Mouse (Mus musculus): ENCODE measurements around the gene Gm266. TPM values are rescaled to one million over a fixed set of nuclear protein-coding genes. Genes with fewer than 3 reads are reported as not detected.

The Gm266 gene
- 0.80 and 8.4 TPM in 2 replicates for polyA plus RNA-seq (2012; rRNA removed; ENCODE audit: low replicate concordance)

DNA sequence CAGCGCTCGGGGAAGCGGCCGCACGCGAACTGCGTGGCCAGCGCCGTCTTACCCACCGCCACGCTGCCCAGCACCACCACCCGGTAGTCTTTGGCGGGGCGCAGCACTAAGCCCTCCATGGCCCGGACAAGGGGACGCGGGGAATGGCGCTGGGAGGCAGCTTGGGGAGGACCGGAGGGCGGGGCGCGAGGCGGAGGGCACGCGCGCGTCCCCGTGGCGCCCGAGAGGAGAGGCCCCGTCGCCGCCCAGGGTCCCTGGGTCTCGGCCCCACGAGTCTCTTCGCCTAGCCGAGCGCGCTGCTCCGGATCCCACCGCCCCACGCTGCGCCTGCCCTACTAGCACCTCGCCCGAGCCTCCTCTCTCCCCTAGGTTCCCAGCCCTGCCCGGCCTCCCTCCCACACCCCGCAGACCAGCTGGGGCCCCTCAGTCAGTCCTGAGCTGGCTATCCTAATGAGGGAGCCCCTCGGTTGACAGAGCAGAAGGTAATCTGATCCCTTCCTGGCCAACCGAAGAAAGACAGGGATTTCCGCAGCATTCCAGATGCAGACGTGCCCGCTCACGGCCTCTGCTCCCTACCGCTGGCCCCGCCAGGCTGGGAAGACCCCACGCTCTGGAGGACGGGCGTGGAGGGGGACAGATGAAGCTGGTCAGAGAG is at the start of gene Gm266:
TSS of gene Gm266 (minus strand) at position 172 of the 655 bp plus-strand sequence.

DNA sequence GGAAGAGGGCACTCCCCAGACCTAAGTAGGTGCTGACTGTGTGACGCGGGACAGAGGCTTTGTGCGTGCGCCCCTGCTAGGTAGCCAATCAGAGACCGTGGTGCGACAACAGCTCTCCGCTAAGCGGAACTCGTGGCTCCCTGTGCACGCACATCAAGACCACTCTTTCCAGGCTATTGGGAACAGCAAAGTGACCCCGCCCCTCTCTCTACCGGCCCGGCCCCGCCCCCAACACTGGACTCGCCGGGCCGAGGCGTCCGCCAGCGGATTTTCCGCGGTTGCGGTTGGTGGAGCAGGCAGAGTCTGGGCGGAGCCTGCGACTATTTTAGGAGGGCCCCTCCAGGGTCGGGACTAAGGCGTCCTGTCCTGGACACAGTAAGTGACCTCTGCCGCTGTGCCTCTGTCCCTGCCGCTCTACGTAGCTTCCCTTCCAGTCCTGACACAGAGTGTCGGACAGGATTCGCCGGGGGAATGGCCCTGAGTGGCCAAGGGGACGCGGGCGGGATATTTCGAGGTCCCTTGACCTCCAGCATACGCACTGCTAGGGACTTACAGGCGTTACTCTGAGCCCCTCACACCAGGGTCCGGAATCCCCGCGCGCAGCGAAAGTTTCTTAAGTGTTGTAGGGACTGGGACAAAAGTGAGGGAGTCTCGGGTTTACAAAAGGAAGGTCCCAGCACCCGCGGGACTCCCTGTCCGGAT is 43.2 kb downstream of the Gm266 start, which contains the start of gene Tnfaip2:
TSS of gene Tnfaip2 (plus strand) at position 161 of the 702 bp plus-strand sequence.

Other genes with a start within 250 kb of the Gm266 start
- 0.10 and 0.26 TPM in 2 replicates for gene Amn, start 214.7 kb downstream of the Gm266 start, polyA plus RNA-seq (2012; rRNA removed; ENCODE audit: low replicate concordance)
- 233 and 235 TPM in 2 replicates for gene Cdc42bpb, start 108.1 kb downstream of the Gm266 start, polyA plus RNA-seq (2012; rRNA removed; ENCODE audit: low replicate concordance)
- gene Lbhd2, start 79.0 kb downstream of the Gm266 start, polyA plus RNA-seq (2012; rRNA removed; ENCODE audit: low replicate concordance), result 0.78 TPM in 1 of 2 replicates, not detected in the other
- 13.8 and 20.9 TPM in 2 replicates for gene Exoc3l4, start 68.8 kb downstream of the Gm266 start, polyA plus RNA-seq (2012; rRNA removed; ENCODE audit: low replicate concordance)
- 24.4 and 27.3 TPM in 2 replicates for gene Tnfaip2, start 43.4 kb downstream of the Gm266 start, polyA plus RNA-seq (2012; rRNA removed; ENCODE audit: low replicate concordance)
- 58.2 and 98.2 TPM in 2 replicates for gene Eif5, start 52.2 kb upstream of the Gm266 start, polyA plus RNA-seq (2012; rRNA removed; ENCODE audit: low replicate concordance)
- gene Mark3, start 88.7 kb upstream of the Gm266 start, polyA plus RNA-seq (2012; rRNA removed; ENCODE audit: low replicate concordance), result 31.0 and 40.9 TPM in 2 replicates
- 198 and 1,175 TPM in 2 replicates for gene Ckb, start 186.5 kb upstream of the Gm266 start, polyA plus RNA-seq (2012; rRNA removed; ENCODE audit: low replicate concordance)
- 32.3 and 59.8 TPM in 2 replicates for gene Trmt61a, start 192.3 kb upstream of the Gm266 start, polyA plus RNA-seq (2012; rRNA removed; ENCODE audit: low replicate concordance)
- gene Bag5, start 227.4 kb upstream of the Gm266 start, polyA plus RNA-seq (2012; rRNA removed; ENCODE audit: low replicate concordance), result 13.9 and 20.3 TPM in 2 replicates
- 47.9 and 54.2 TPM in 2 replicates for gene Apopt1, start 227.4 kb upstream of the Gm266 start, polyA plus RNA-seq (2012; rRNA removed; ENCODE audit: low replicate concordance)

All from subcutaneous adipose tissue, adult 2 months (tissue).